Mouse (Mus musculus): ENCODE data around the gene Kif26b.

Kif26b gene

DNA sequence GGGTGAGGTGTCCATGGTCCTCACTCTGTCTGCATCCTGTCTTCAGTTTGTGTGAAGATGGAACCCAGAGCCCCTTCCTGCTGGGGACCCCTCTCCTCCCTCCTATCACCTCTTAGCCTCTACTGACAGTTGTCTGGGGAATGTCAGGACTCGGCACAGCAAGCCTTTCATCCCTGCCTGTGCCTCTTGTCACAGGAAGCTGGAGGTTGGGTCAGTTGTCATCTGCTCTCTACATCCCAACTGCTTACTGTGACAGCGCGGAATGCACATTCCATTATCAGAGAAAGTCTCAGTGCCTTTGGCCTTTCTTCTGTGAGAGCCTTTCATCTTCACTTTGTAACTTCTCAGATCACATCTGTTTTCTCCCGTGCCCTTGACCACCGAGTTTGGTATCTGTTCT, 132.6 kb downstream of the Kif26b start:
- DNase-seq (ENCODE audit: low read depth, low spot score) = no peak

GRCm38 (mm10) chr1:178663539-178663938, 134.6 kb downstream of the Kif26b start:
- DNase-seq (ENCODE audit: low read depth, low spot score) = no peak

DNA sequence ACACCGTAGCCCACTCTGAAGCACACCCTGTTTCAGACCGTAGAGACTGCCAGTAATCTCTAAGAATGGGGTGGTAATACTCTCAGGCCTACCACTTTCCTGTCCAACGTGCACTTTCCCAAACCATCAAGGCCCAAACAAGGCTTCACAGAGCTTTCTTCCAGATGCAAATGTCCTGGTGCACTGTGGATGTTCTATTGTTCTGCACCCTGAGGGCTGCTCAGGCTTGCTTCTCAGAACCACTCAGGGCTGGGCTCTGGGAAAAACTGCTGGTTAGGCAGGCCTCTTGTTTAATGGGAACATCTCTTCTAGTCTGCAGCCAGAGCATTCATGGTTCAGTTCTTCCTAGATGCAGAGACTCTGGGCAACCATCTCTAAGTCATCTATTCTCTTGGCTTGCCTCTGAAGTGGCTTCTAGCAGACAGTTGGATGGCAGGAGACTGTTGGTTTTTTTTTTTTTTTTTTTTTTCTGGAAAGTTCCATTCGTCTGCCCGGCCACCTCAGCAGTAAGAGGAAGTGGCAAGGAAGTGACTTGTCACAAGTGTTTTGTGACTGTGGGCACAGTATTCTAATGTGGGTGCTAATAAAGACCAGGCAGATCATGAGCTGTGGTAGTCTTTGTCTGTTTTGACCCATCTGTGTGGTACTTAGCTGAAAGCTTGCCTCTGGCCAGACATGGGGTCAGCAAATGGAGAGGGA, 135.5 kb downstream of the Kif26b start:
- DNase-seq (ENCODE audit: low read depth, low spot score) = no peak

GRCm38 (mm10) chr1:178666524-178666923, 137.6 kb downstream of the Kif26b start:
- DNase-seq (ENCODE audit: low read depth, low spot score) = no peak

GRCm38 (mm10) chr1:178667808-178668207, 138.9 kb downstream of the Kif26b start:
- DNase-seq (ENCODE audit: low read depth, low spot score) = no peak

DNA sequence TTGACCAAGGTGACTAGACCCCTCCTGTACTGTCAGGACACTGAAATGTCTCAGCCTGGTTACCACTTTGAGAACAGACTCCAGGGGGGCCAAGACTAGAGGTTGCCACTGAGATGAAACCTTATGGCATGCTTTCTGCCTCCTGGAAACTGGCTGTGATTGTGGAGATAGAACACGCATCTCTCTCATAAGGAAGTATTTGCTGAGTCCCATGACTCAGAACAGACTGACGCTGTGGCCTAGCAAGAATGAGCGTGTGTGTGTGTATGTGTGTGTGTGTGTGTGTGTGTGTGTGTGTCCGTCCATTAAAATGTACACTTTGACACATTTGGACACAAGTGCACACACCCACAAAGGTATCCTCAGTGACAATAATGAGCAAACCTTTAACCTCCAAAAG, 140.0 kb downstream of the Kif26b start:
- no peak for DNase-seq (ENCODE audit: low read depth, low spot score)

- DNase-seq (ENCODE audit: low read depth, low spot score) = no peak
Measured at GRCm38 (mm10) chr1:178673051-178673450, 144.1 kb downstream of the Kif26b start.

GRCm38 (mm10) chr1:178673506-178673905, 144.6 kb downstream of the Kif26b start:
- DNase-seq (ENCODE audit: low read depth, low spot score) = no peak

- DNase-seq (ENCODE audit: low read depth, low spot score) = no peak
Measured at GRCm38 (mm10) chr1:178675542-178676252, 146.8 kb downstream of the Kif26b start.

DNA sequence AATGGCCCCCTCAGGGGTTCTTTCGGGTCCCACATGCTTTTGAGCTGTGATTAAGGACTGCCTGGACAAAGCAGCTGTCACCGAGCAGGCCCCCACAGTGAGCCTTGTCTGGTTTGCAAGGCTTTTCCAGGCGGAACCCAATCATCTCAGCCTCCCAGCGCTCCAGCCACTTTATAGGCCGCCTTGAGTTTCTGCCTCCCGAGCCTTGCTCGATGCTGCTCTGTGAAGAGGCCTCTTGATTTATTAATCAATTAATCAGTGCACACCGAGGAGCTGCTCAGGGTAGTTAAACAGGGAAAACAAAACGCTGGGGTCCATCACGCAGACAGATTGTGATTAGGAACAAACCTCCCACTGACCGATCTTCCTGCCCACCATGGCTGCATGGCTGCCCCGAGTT, 148.2 kb downstream of the Kif26b start:
- DNase-seq (ENCODE audit: low read depth, low spot score) = no peak

- DNase-seq (ENCODE audit: low read depth, low spot score) = no peak
Measured at GRCm38 (mm10) chr1:178677630-178678221, 148.8 kb downstream of the Kif26b start.

- DNase-seq (ENCODE audit: low read depth, low spot score) = no peak
Measured at GRCm38 (mm10) chr1:178683631-178684030, 154.7 kb downstream of the Kif26b start.

GRCm38 (mm10) chr1:178684991-178685680, 156.2 kb downstream of the Kif26b start:
- no peak for DNase-seq (ENCODE audit: low read depth, low spot score)

- no peak for DNase-seq (ENCODE audit: low read depth, low spot score)
Measured at GRCm38 (mm10) chr1:178686881-178687280, 158.0 kb downstream of the Kif26b start.

GRCm38 (mm10) chr1:178689512-178689911, 160.6 kb downstream of the Kif26b start:
- DNase-seq (ENCODE audit: low read depth, low spot score) = no peak

DNA sequence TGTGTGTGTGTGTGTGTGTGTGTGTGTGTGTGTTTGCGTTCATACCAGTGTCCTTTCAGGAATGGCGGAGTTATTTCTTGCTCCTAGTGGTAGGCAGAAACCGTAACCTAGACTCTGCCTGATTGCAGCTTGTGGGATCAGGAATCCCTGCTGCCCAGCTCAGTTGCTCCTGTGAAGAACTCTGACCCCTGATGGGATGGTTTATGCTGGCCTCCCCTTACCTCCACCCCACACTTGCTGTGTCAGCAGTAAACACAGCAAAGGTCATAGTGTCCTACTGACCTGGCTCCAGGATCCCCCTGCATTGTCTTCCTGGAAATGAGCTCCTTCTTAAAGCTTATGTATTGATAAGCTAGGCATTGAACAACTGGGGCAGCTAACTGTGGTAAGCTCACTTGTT, 162.8 kb downstream of the Kif26b start:
- DNase-seq (ENCODE audit: low read depth, low spot score) = no peak

DNA sequence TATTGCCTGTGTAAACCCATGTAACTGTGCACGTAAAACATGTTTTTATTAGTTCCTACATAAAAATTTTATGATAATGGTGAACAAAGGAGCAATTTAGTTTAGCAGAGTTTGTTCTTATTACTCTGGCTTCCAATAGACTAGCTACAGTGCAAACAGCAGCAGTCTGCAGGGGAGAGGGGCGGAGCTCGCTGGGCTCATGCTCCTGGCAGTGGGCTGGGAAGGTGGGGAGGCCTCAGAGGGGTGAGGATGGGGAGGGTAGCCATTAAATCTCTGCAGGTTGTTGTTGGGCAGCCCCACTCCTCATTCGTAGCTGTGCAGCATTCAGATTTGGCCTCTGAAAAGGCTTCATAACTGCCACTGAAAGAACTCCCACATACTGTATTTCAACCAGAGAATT, 171.2 kb downstream of the Kif26b start:
- DNase-seq (ENCODE audit: low read depth, low spot score) = no peak

GRCm38 (mm10) chr1:178703496-178703895, 174.6 kb downstream of the Kif26b start:
- no peak for DNase-seq (ENCODE audit: low read depth, low spot score)

DNA sequence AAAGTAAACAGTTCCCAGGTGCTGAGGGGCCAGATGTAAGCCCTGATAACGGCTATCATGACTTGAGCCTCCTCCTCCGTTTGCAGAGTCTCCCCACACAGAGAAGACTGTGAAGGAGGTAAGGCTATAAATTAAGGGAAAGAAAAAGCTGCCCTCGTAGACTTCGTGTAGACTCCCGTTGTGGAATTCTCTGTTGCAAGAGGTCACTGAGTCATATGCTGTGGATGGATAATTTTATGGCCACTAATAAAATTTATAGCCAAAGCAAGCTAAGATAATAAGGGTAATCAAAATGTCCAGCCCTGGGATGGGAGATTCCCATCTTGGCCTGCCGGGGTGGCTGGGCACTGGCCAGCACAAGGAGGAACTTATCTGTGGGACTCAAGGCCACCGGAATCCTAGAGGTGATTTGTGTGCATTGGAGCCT, 179.0 kb downstream of the Kif26b start:
- DNase-seq (ENCODE audit: low read depth, low spot score) = no peak

DNA sequence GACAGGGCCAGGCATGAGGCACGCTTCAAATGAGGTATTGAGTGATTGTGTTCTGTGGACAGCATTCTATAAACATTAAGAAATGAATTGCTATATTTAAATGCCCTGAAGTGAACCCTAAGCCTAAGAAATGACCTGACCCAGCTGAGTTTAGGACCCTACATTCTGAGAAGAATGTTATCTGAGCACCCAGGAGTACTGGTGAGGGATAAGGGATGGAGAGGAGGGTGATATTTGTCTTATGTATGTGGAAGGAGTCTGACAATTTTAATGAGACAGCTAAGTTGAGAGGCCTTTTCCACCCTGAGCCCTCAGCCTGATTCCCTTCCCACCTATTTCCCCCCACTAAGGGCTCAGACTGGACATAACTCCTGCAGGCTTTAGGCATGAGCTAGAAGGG, 179.4 kb downstream of the Kif26b start:
- DNase-seq (ENCODE audit: low read depth, low spot score) = no peak

DNA sequence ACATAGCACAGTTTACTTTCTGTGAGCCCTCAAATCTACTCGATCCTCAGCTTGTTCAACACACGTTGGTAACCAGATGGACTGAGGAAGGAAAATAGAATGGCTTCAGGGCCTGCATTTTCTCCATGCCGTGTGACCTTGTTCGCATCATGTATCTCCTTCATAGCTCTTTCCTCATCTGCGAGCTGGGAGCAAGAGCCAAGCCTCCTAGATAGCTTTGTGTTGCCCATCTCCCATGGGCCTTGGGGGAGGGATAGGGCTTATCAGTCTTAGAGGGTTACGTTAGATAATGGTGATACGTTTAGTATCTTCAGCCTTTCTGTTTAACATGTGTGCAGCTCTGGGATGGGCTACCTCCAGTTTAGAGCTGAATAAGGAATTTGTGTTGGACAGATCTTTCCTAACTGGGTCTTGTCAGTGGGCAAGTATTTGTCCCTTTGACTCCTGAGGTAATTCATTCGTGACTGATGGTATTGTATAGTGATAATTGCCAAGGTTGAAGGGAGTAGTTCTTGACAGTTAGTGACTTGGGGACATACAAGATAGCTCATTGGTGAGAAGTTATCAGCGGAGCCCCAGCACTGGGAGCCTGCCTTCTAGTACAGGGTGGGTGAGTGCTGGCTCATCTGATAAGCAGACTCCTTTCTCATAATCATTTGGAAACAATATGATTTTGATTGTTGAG, 183.4 kb downstream of the Kif26b start:
- no peak for DNase-seq (ENCODE audit: low read depth, low spot score)

DNA sequence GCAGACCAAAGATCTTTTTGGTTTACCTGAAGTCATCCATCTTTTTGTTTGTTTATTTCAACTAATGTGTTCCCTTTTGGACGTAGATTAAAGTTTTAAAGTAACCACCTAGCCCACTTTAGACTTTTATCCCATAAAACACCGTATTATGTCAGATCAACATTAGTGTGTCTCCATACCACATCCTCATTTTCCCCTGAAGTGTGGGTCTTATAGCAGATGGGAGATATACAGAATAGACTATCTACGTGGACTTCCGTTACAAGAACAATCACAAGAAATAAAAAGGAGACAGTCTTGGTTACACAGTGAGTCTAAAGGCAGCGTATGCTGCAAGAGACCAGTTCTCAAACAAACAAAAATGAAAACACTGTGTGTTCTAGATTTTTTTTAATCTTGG, 185.3 kb downstream of the Kif26b start:
- DNase-seq (ENCODE audit: low read depth, low spot score) = no peak

All from retina, postnatal 7 days (tissue).